Mouse (Mus musculus) thymus, postnatal 25 days (tissue): ENCODE results near the gene Gm10424.
"Not testable (repeated sequence)": the region's sequence is repeated elsewhere in the genome, so short reads cannot be mapped to it uniquely, and the experiment has no call there.

ENCODE experiments used
- DNase-seq: peaks from one replicate; pipeline ENCODE4 v3.0.0; 2022

The Gm10424 gene

DNA sequence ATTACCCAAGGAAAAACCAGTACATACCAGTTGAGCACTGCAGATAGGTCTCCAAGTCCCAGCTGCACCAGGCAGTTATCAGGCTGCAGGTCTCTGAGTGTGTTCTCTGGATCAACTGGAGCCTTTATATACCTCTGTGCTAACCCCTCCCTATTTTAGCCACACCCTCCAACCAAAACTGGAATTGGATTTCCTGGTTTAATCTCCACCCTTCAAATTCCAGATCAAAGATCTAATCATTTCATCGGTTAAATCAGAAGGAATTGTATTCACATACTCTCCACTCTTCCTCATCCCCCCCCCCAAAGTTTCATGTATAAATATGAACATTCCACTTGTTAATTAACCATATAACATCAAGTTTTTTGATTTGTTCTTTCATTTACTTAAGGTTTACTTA lies at the start of gene Gm10424:
Gene Gm10424, minus strand, starts transcription at position 101 of the 400 bp plus-strand sequence.
- not testable (repeated sequence) for DNase-seq

GRCm38 (mm10) chr5:95305611-95306010 lies 33.0 kb upstream of the Gm10424 start, which contains the start of gene Gm3259:
TSS of gene Gm3259 (plus strand) at chr5:95305911.
- DNase-seq = not testable (repeated sequence)
